Mouse (Mus musculus) ES-Bruce4 (cell line): ENCODE measurements around the gene Hnrnpul1.

Source experiments
- CTCF ChIP-seq: IDR thresholded peaks from one replicate; pipeline ENCODE4 v1.8.1; 2011; ENCODE audit warnings: low read depth, low read length
- EP300 ChIP-seq: IDR thresholded peaks from 2 replicates; pipeline ENCODE4 v1.6.1; 2011; ENCODE audit warnings: low read depth, low read length; ENCODE audit not compliant: insufficient read depth
- POLR2A ChIP-seq: IDR thresholded peaks from one replicate; pipeline ENCODE4 v1.8.1; 2011; ENCODE audit warnings: low read length; ENCODE audit not compliant: insufficient read depth

- TF ChIP-seq CTCF (peak; percentile 77), EP300 (no peak), POLR2A (no peak)
Measured at GRCm38 (mm10) chr7:25700732-25701131, 53.8 kb downstream of the Hnrnpul1 start.
